Comparison of ENCODE assay signal across 19 mouse cellular contexts in genomic region chr1:76509486-76509885, GRCm38 (mm10).
DNase-seq lines count a peak whose midpoint lies in the region; TF ChIP-seq lines count a peak whose summit lies in the region.
"Had no signal": no experiment of that assay in that cellular context is flagged by ENCODE, and none has a peak within 500 bp of the region (broad histone marks: within the 10 kb centered on the region; RNA-seq: fewer than 3 reads in every experiment).

No protein-coding gene starts in this region.

- no peak for DNase-seq in layer of hippocampus, adult 2 months (ENCODE audit: low spot score in 2 of 2)
- DNase-seq in layer of hippocampus, adult 9-10 months (ENCODE audit: low spot score) = no peak
- DNase-seq in left cerebral cortex, postnatal 14 days (ENCODE audit: low spot score in 2 of 2) = peak; percentile 24 to 57
- no peak for DNase-seq in left cerebral cortex, adult 8-10 months (ENCODE audit: low spot score in 2 of 2)
- peak; percentile 80 for DNase-seq in brain, adult 2 months (ENCODE audit: low read depth, low spot score)
- peak; percentile 86 for DNase-seq in telencephalon, adult 2 months (ENCODE audit: low read depth, low spot score)
- DNase-seq: adrenal gland, adult 2 months; adrenal gland, postnatal 14 days; cerebellum, adult 11-12 months; cerebellum, adult 8-10 months; cerebellum, postnatal 10 days; cerebellum, postnatal 36 days; gastrocnemius, adult 2 months; gastrocnemius, postnatal 14 days; heart, adult 11 months had no signal

- intact Hi-C loops in left cerebral cortex, postnatal 14 days (cut with DNase I) = no loop called here

- no peak for TF ChIP-seq CTCF in layer of hippocampus, adult 2 months (conservative IDR thresholded peaks at IDR 0.05)

- no peak overlapping the region for H3K4me3 ChIP-seq in layer of hippocampus, adult 2 months
- H3K4me3 ChIP-seq: forebrain, embryonic 10.5 days; forebrain, embryonic 13.5 days; gastrocnemius, adult 2 months; hindbrain, embryonic 12.5 days; hindbrain, embryonic 15.5 days had no signal

- peak overlapping the region; percentile 65 for H3K27ac ChIP-seq in layer of hippocampus, adult 2 months
- H3K27ac ChIP-seq: forebrain, embryonic 10.5 days; forebrain, embryonic 13.5 days; gastrocnemius, adult 2 months; hindbrain, embryonic 12.5 days; hindbrain, embryonic 15.5 days had no signal

Comparison
In these comparisons a context has a peak if more than half of its experiments do, and no peak if none do; other contexts are left out.
1. DNase-seq: peak in left cerebral cortex, postnatal 14 days (2 of 2), brain, adult 2 months (single experiment) and telencephalon, adult 2 months (single experiment); none in layer of hippocampus, adult 2 months (0 of 2), layer of hippocampus, adult 9-10 months (single experiment) and left cerebral cortex, adult 8-10 months (0 of 2).